Mouse (Mus musculus) right cerebral cortex, adult 2 months (tissue): Measurements from ENCODE around the gene Satb2.

Experiments used
- DNase-seq, 2 experiments: peaks; one replicate each; pipeline ENCODE4 v3.0.0; 2021 to 2022; ENCODE audit warnings: low spot score in 2 of 2

The Satb2 gene

DNA sequence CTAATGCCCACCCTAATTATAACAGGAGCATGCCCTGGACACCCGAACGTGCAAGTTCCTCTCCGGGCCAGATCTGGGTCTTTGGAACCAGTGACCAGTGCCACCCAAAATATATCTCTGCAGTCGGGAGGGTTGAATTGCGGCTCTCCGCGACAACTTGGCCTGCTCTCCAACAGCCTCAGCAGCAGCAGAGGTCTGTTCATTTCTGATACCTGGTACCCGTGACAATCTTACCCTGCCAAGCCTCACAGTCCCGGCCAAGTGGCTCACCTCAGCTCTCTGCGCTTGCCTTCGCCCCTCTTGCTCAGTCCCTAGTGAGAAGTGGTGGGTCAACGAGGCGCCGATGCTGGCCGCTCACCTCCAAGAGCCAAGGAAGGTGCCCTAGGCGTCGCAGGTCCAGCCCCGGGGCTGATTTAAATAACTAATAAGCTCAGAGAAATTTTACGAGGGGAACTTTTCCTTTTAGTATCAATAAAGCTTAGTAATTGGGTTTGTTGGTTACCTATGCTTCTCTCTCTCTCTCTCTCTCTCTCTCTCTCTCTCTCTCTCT, at the start of gene Satb2:
Gene Satb2, minus strand, starts transcription at position 500 of the 550 bp plus-strand sequence.
- DNase-seq: no peak

DNA sequence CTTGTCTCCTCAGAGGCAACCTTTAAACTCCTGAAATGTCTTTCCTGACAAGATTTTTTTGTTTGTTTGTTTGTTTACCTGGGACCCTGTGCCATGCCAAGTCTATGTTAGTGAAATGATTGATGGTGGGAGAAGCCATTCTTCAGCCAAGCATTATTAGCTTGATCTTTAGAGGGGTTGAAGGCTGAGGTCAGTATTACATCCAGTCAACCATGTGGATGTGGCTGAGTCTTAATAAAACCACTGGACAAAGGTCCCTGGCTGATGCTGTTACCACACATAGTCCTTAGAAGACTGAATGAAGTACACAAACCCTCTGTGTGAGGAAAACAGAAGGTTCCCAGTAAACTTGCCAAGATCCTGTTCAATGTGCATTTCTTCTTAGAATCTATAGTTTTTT, 40.5 kb upstream of the Satb2 start:
- DNase-seq: no peak

DNA sequence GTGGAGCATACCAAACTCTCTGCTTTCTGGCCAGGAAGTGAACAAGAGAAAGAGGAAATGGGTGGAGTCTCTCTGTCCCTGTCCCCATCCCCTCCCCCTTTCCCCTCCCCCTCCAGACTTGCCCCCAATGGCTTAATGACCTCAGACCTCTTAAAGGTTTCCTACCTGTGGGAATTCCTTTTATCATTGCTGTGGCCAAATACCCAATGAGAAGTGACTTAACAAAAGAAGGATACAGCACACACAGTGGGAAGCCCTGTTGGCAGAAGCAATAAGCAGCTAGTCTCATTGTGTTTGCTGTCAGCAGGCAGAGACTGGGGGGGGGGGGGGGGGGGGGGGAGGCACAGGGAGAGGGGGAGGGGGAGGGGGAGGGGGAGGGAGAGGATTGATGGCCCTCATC, 35.4 kb upstream of the Satb2 start:
- no peak for DNase-seq

DNA sequence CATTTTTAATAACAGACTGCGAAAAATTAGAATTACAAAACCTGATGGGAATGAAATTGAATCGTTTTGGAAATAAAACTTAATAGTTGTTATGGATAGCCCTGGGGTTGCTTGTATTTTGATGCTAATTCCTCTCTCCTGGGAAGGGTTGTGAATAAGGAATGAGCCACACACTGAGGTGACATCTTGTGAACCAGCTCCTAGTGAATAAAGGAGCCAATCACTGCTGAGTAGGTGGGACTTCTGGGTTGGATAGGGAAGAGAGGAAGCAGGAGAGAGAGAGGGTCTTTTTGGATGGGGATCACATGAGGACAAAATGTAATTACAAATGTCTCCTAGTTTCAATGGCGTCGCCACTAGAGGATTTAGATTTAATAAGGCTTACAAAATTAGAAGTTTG, 30.7 kb upstream of the Satb2 start:
- no peak for DNase-seq

DNA sequence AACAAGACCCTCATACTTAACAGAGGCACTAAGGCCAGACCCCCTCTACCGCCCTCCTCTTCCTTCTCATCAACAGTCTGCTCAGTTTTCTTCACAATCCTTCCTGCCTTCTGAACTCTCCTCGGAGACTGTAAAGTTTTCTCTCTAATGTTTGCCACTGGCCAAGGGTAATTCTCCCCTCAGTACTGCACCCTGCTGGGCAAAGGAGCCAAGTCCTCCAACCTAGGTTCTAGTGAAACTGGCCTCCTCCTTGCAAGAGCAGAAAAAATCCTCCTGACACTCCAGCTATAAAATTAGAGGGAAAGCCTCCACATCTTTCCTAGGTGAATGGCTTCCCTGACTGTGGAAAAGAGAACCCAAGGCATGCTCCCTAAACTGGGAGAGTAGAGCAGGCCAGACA, 16.6 kb upstream of the Satb2 start:
- DNase-seq: no peak

DNA sequence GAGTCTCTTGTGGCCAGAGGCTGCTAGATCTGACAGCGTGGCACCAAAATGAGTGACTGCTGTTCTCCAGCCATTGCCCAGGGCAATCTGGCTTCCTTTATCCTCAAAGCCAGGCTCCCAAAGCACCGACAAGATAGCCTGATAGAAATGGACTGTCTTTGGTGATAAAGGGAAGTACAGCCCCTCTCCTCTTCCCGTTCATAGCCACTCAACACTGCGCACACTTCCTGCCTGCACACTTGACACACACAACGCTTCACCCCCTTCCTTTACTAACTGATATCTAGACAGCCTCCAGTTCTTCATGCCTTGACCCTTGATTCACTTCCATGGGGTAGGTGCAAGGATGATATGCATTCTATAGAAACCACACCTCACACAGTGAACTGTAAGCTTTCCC, 13.9 kb upstream of the Satb2 start:
- no peak for DNase-seq

DNA sequence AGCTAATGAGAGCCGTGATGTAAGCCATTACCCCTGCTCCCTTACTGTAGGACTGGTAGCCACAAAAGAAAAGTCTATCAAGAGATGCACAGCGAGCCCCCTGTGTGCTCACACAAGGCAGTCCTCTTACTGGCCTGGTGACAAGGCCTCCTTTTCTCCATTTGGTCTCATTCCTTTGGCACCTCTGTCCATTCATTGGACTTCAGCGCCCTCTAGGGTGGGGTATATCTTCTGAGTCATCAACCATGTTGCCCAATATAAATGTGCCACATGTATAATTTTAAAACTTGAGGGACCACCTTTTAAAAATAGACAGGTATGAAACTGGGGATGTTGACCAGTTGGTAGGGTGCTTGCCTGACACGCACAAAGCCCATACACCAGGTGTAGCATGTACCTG, 13.2 kb upstream of the Satb2 start:
- DNase-seq: peak; percentile 16 to 19

DNA sequence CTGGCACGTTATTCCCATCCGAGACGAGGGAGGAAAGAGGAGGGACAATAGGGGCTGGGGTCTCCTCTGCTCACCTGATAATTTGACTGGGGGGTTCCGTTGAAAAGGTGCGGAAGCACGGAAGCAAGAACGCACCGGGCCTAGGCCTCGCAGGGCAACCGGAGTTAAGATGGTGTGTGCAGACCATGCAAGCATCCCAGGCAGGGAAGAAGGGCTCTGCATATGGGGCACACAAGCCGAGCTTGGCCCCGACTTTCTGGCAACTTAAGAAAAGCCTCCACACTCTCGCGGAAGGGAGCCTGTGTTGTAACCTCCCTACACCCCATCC, 6.0 kb upstream of the Satb2 start:
- no peak for DNase-seq

DNA sequence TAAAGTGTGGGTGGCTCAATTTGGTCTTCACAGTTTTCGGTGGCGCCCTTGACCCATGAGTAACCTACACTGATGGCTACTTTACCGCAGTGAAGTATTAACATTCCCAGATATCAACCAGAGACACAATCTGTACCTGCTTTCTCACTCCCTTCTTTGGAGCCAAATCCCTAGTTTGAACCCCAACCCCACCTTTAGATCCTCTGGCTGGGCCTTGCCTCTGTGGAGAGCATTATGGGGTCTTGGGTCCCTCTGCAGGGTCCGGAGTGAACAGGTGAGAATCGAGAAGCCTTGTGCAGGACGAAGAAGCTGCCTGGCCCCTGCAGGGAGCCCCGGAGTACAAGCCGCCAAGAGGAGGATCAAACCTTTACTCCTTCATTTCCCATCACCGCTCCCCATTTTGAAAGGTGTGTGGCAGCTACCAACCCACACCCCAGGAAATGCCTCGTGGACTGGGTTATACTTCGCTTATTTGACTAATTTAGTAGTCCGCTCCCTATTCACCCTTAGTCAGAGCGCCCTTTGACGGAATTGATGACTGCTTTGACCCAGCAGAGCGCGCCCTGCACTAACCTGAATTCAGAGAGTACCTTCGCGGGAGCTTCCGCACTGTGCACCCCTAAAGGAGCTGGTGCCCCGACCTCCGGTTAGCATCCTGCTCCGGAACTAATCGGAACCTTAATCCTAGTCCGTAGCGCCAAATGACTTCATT, 5.5 kb upstream of the Satb2 start:
- no peak for DNase-seq

DNA sequence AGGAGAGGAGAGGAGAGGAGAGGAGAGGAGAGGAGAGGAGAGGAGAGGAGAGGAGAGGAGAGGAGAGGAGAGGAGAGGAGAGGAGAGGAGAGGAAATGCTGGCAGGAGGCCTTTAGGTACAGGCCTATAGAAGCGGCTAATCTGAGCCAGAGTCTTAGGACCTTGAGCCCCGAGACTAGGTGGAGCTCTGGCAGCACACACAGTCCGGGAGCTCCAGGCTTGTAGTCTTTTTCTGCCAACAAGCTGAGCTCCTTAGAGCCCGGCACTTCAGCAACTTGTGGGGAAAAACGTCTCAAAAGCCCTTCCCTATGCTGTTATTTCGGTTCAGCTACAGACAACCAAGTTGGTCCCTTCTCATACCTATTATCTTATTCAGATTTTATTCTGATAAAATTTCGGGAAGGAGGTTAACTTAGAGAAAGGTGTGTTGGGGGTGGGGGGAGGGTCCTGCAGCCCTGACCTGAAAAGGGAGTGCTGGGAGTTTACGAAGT, 4.7 kb upstream of the Satb2 start:
- no peak for DNase-seq

DNA sequence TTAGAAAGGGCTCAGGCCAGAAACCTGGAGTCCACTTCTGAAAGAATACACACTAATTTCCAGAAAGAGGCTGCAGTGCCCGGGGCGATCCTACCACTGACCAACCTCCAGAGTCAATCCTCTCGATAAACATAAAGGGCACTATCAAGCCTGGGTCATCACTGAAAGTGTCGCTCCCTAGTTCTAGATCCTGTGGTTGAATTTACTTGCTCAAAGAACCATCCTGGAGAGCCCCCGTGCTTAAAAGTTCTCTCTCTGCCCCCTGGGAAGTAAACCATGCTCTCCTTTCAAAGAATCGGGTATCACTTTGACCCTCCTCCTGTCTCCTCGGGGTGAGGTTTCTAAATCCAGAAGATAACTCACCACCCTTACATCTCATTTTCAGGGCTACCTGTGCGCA, 4.2 kb upstream of the Satb2 start:
- no peak for DNase-seq

DNA sequence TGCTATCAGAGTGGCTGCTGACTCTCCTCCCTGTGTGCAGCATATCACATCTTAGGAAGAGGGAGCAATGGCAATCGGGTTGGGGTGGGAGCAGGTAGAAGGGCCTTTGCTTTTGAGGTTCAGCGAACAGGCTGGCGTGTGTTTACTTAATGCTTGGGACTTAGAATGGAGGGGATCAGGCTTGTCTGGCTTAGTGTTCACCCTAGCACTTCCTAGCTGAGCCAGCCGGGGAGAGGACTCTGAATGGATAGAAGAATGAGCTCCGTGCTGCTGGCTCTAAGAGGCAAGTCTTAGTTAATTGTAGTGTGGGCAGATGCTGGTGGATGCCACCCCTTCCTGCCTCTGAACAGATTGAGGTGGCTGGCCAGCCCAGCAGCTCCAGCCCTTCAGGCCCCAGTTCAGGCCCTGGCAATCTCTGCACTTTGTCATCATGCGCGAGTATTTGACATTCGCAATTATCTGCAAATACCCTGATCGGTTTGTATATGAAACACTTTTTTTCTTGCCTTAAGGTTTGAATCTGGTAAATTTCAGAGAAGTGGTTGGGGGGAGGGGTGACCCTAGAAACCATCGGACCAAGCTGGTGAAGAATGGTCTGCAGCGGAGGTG, 3.6 kb upstream of the Satb2 start:
- no peak for DNase-seq

DNA sequence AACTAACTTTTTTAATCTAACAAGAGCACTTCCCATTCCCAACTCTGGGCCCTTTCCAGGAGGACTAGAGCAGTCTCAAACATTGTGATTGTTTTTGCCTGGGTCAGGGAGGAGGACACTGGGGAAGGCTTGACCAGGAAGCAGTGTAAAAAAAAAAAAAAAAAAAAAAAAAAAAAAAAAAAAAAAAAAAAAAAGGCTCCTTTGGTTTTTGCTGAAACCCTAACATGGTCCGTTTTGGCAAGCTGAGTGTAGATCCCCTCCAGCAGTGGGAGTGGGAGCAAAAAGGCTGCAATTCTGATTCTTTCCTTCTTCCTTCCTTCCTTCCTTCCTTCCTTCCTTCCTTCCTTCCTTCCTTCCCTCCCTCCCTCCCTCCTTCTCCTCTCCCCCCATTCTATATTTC, 3.1 kb upstream of the Satb2 start:
- no peak for DNase-seq

DNA sequence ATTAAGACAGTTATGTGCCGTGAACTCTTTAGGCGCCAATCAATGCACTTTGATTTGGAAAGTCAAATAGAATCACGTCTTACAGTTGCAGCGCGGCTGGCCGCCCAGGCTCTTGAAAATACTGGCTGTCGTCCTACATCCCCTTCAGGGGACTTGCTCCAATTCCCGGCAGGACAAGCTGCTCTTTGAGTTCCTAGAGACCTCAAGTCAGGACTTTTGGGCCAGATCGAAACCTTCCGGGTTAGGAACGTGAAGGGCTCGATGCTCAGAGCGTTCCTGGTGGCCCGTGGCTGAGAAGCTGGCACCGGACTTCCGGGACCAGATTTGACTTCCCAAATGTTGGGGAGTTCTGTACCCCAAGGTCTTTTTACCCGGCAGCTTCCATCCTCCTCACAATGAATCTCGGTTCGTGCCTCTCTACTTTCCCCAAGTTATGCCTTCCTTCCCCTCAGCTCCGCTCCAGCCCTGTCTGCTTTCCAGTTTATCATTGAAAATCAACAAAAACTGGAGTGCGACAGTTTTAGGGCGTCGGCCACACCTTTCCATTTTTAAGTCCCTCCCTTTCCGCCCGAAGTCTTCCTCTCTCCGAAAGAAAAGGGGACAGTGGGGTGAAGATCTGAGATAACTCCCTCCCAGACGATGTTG, 2.3 kb upstream of the Satb2 start:
- DNase-seq: no peak

DNA sequence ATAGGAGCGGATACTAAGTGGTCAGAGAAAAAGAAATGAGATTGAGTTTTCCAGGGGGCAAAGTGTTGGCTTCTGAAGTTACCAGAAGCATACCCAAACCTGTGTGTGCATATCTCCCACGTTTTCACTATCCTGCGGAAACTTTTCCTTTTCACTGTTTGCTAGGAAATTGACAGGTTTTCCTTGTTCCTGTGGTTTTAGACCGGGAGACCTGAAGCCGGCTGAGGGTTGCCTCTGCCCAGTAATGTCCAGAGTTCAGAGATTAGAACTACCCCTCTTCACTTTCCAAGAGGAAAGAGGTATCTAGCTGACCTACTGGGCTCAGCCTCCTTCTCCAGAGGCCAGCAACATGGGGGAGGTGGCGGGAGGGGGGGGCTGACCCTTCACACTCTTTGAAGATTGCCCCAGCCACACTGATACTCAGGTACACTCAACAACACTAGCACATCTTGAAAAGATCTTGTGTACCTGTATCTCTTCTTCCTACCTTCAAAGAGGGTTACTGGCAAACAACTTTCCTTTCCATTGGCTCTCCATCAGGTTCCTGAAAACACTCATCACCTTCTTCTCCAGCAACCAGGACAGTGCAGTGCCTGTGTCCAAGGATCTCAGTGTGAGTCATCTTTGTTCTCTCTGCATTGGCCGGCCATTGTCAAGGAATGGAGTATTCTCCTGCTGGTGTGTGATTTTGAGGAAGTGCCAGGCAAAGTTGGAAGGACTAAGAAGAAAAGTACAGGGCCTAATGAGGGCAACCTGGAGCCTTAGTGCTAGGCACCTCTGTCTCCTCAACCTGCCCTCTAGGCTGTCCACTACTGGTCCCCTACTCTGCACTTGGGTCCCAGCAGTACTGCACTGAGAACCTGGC, 1.3 kb upstream of the Satb2 start:
- DNase-seq: no peak

DNA sequence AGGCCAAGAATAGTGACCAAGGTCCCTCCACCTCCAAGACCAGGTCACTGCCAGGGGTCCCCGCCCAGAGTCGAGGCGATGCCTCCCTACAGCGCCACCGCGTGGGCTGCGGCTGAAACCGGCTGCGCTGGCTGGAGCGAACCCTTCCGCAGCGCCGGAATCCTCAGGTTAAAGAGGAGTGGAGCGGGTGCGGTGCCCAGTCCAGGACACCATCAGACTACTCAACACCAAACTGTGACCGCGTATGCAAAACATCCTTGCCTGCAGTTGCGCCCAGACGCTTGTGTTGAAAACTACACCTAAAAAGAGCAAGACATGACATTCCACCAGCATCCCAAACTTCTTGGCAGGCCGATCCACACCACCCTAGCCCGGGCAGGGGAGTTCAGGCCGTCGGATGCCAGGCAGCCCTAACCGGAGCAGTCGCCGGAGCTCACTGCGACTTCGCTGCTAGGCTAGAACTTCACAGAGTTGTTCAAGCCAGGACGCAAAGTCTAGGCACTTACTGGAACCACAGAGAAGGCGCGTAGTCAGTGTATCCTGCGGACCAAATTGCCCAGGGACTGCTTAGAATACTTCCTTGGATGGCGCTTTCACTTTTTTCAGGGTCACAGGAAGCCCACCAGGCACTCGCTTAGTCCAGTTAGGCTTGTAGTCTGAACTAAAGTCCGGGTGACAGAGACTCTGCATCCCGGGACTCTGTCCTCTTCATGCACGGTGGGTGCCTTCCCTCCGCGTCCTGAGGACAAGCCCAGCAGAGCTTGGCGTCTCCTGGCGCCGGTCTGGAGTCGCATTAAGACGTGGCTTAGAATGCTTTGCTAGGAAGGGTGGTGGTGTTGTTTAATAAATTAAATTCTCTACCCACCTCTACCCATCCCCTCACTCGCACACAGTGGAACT, 999 bp downstream of the Satb2 start:
- peak in 1 of 2 experiments; percentile 68 for DNase-seq

DNA sequence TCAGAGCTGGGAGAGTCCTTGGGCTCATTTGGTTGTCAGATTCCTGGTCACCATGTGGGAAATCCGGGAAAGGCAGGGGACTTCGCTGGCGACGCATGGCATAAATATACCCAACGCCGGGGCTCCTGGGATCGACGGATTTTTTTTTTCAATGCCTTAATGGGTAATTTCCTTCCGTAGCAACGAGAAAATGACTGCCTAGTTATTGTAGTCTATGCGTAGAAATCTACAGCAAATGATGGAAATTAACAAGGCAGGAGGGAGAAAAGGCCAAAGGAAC, 1.7 kb downstream of the Satb2 start:
- no peak for DNase-seq

DNA sequence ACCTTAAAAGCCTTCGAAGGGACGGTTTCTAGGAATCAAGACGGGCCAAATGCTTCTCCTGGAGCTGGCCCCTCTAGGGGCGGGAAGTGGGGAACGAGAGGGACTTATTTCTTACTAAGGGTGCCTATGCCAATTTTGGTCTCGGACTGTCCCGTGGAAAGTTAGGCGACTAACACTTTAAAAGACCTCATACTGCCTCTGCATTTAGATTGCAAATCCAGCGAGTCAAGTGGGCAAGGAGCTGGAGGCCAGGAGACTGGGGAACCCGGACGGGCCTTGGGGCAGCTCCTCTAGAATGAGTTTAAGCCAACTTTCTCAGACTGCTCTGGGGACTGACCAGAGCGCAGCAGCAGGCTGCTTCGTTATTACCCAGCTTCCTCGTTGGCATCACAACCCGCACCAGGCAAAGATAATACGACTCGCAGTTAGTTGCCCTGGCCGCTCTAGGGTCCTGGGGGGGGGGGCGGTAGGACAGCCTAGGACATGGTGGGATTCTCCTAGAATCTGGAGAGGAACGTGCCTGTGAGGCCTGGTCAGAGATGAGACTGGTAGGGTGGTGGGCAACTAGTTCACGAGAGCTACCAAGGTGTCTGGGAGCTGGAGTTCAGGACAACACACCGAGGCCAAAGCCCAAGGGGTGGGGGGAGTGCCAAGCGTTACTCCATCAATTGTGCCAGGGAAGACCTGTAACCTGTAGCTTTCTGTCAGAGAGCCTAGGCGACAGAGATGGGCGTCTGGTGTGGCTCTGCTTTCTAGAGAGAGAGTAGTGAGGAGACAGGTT, 2.2 kb downstream of the Satb2 start:
- no peak for DNase-seq

DNA sequence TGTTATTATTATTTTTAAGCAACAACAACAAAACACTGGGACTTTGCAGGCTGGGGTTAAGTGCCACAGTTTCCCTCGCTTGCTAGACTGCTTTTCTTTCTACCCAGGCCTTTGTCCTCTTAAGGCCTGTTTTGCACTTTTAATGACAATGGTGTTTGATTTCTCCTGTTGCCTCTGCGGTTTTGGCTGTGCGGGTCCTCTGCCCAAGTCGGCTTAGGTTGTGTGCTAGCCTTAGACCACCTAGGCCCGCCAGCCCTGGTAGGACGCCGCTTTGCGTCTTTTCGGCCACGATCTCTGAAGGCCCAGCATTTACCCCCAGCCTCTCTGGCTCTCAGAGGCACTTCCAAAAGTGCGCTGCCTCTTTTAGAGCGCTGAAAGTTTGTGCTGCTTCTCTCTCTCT, 2.9 kb downstream of the Satb2 start:
- no peak for DNase-seq

DNA sequence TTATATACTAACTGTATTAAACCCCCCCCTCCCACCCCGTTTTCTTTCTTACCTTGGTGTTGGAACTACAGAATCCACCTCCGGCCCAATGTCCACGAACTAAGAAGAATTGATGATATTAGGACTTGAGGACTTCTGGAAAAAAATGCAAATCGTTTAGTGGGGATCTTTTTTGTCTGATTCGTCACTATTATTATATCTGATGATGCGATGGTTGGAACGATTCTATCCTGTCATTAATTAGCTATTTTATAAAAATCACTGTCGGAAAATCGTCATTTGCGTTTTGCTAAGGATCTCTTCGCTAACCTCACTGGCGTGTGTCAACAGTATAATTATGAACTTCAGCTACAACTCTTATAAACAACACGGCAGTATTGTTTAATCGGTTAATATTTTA, 4.3 kb downstream of the Satb2 start:
- no peak for DNase-seq

DNA sequence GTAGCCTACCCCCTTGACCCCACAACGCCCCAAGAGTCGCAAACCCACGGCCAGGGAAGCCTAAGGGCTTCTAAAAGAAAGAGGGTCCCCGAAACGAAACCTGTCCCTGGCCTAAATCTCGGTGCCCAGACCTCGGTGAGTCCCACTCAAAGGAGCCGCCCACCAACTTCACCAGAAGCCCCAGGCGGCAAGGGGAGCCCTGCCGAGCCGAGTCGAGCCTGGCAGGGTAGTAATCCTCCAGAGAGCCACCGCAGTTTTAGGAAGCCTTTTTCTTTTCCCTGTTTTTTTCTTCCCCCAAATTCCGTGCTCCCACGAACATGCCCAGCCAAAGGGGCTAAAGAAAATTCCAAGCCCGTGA, 4.9 kb downstream of the Satb2 start:
- DNase-seq: no peak
